Mouse (Mus musculus): Measurements from ENCODE around the gene Dstn.

Dstn gene

DNA sequence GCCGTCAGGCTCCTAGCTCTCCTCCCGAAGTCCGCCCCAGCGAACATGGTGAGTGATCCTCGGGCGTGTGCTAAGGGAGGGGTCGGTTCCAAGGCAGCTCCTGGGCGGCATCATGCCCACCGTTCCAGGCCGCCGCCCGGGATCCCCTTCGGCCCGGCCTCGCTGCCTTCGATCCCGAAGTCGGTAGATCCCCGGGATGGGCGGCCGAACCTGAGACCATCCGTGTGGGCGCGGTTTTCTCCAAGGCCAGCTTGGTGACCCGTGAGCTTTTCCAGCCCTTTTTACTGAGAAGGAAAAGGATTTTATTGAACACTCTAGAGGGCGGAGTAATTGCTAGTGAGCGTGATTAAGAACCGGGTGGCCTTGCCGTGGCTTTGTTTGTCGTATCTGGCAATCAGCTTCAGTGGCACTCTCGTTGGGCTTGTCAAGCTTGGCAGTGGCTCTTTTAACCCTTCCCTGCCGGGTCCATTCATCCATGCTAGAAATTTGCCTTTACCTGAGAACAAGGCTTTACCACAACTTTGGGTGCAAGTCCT is 548 bp downstream of the Dstn start:
- no peak for DNase-seq (ENCODE audit: low spot score)

GRCm38 (mm10) chr2:143916229-143916628 is 1.1 kb downstream of the Dstn start:
- DNase-seq (ENCODE audit: low spot score), result peak; percentile 83

DNA sequence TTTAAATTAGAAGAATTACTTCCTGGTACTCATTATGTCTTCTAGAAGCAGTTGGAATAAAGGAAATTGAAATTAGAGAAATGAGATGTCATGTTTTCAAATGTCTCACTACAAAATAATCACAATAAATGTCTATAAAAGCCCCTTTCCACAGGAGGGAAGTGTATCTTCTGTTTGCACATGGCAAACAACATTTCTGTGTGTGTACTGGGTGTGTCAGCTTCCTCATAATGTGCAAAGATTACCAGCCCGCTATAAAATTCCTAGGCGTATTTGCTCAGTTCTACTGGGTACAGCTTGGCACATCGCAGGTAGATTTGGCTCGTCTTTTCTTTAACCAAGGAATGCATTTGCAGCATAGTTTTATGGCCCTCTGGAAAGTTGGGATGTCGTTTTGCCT is 2.5 kb downstream of the Dstn start:
- DNase-seq (ENCODE audit: low spot score), result no peak

- DNase-seq (ENCODE audit: low spot score), result no peak
These were observed 3.8 kb downstream of the Dstn start for GRCm38 (mm10) chr2:143918831-143919502.

- DNase-seq (ENCODE audit: low spot score), result no peak
These were observed 9.0 kb downstream of the Dstn start for GRCm38 (mm10) chr2:143924085-143924484.

DNA sequence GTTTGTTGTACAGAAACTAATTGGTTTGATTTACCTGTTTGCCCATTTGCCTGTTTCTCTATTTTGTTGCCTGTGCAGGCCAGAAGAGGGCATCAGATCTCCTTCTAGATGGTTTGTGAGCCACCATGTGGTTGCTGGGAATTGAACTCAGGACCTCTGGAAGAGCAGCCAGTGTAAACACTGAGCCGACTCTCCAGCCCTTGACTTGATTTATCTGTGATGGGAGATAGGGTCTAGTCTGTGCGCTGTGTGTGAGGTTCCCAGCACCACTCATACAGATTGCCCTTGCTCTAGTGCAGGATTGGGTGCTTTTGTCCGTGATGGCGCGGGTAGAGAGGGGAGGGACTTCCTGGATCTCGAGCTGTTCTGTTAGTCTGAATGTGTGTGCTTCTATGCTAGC is 10.7 kb downstream of the Dstn start:
- DNase-seq (ENCODE audit: low spot score), result no peak

- no peak for DNase-seq (ENCODE audit: low spot score)
These were observed 14.6 kb downstream of the Dstn start for GRCm38 (mm10) chr2:143929607-143930311.

GRCm38 (mm10) chr2:143932340-143932873 is 17.3 kb downstream of the Dstn start:
- no peak for DNase-seq (ENCODE audit: low spot score)

DNA sequence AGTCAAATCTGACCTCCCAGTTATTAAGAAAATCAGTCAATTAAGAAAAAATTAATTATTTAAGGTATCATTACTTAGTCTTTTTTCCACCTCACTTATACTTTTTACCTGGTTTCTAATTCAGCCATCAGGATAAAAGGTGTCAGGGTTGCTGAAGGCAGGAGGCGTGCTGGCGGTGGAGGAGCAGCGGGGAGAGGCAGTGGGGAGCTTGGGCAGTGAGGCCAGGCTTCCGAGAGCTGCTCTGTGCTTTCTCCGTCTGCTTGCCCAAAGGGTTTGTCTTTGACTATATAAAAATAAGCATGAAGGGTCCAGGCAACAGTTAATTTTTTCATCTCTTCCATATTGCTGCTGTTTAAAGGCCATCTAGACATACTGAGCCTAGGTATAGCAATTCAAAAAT is 18.4 kb downstream of the Dstn start:
- no peak for DNase-seq (ENCODE audit: low spot score)

DNA sequence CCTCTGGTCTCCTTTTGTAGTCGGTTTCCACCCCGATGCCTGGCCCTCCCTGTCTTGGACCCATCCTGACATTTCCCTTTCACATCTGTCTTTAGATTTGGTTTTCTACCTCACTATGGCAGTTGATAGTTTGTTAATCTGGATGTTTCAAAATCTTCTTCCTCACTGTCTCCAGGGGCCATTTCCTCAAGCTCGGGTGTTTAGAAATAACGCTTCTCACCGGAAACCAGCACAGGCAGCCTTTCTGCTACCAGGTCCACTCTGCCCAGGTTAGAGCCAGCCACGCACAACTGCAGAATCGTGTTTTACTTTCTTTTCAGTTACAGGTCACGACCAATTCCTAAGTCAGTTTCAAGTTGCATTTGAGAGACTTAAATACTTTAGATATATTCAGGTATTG is 19.3 kb downstream of the Dstn start:
- no peak for DNase-seq (ENCODE audit: low spot score)

DNA sequence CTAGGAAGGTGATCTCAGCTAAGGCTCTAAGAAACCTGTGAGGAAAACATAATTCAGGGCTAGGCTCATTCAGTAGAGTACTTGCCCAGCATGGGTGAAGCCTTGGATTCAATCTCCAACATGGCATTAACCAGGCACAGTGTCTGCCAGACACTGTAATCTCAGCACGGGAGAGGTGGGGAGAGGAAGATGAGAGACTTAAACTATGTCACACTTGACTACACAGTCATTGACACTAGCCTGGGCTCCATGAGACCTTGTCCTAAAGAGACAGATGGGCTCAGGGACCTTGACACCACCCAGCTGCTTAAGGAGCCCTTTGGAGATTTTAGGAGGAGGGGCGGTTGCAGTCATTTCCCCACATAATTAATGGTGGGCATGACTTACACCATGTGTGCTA is 22.7 kb downstream of the Dstn start:
- no peak for DNase-seq (ENCODE audit: low spot score)

DNA sequence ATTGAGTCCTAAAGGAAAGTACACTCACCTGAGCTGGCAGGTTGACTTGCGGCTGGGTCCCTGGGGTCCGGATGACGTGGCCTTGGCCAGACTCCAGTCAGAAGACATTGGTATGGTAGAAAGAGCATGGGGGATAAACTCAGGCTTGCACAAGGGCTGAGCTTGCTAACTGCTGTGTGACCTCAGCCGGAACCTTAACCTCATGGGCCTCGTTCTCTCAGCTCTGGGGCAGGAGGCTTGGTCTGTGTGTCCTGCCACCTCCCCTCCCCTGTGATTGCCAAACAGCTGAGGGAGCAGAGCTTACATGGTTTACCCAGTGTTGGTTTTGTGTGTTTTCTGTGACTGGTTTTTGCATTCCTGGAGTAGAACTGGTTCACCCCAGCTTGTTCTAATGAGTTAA is 25.3 kb downstream of the Dstn start:
- no peak for DNase-seq (ENCODE audit: low spot score)

DNA sequence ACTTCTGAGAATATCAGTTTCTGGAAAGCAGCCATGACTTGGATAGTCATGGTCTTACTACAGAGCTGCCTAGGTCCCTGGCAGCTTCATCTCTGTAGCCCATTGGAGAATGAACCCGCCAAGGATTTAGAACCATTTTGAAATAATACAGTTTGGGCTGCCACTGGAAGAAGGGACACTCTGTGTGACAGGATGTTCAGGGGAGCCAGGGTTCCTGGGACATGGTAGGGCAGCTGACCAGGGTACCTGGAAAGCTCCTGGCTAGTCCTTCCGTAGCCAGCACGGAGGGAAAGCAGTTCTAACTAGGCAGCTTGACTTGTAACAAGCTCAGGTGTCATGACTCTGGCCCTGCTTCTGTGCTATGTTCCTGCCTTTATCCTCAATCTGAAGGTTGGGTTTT is 29.7 kb downstream of the Dstn start:
- no peak for DNase-seq (ENCODE audit: low spot score)

DNA sequence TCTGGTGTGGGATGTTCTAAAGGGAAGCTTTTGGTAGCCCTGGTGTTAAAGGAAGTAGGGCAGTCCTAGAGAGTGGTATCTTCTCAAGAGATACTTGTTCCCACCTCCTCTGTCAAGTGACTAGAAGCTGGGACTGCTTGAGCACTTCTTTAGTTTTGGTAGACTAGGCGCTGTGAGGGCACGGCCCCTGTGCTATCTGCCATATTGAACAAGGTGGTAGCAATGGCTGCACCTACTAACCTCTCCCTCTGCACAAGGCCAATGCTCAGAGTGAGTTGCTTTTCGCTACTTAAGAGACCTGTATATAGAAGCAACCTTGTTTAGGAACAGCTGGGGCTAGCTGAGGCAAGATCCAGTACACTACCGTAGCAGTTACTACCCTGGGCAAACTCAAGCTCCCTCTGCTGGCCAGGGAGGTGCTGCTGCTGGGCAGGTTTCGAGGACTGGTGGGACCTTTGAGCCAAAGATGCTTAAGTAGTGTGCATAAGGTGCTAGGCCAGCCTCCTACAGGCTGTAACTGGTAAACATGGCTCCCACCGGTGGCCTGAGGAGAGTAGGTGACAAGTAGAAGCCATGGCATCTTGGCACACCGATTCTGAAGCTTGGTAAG is 30.5 kb downstream of the Dstn start:
- DNase-seq (ENCODE audit: low spot score), result no peak

DNA sequence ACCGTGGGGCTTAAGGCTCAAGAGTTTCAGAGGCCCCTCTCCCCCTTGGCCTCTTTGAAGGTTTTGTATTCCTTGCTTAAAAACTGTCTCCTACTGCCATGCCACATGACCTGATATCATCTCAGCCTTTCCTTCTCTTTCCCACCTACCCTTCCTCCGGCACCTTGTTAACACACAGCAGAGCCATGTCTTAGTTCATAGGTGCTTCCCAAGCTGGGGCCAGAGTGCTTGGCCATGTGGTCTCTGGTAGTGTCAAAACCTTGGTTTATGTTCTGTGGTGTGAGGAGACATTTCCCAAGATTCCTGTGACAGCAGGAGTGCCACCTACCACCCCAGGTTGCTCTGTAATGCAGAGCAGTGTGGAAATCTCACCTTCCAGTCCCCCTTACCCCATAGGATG is 31.3 kb downstream of the Dstn start:
- DNase-seq (ENCODE audit: low spot score), result no peak

GRCm38 (mm10) chr2:143947981-143948380 is 32.9 kb downstream of the Dstn start:
- DNase-seq (ENCODE audit: low spot score), result no peak

- DNase-seq (ENCODE audit: low spot score), result no peak
These were observed 33.3 kb downstream of the Dstn start for GRCm38 (mm10) chr2:143948416-143948815.

DNA sequence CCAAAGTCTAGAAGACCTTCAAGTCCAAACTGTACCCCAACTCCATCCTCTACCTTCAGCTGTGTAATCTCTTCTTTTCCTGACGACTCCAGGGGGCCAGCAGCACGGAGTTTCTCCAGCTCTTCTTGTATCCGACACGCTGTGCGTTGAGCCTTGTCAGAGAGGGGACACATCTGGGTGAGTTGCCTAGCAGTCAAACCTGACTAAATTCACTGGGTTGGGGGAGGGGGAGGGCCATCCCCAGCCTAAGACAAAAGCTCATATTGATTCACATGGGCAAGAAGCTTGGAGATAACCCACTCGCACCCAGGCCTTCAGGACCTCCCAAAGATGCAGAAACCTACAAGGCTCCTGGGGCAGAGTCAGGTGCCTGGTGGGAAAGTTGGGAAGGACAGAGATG is 34.1 kb downstream of the Dstn start:
- DNase-seq (ENCODE audit: low spot score), result no peak

- DNase-seq (ENCODE audit: low spot score), result no peak
These were observed 35.3 kb downstream of the Dstn start for GRCm38 (mm10) chr2:143950290-143951027.

DNA sequence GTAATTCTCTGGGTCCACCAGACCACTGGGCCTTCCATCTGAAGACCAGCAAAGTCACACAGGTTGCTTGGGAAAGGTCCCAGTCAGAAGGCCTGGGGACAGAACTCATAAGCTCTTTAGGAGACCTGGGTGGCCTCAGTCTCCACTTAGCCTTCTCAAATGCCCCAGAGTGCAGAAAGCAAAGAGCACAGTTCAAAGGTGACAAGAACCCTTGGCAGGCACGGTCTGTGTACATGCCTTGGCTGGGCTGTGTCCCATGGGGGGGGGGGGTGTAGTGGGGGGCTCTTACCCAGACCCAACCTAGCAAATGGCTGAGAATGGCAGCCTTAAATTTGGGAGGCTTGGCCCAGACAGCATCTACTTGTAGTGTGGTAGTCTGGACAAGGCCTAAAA is 35.9 kb downstream of the Dstn start:
- DNase-seq (ENCODE audit: low spot score), result no peak

- no peak for DNase-seq (ENCODE audit: low spot score)
These were observed 36.6 kb downstream of the Dstn start for GRCm38 (mm10) chr2:143951546-143952315.

DNA sequence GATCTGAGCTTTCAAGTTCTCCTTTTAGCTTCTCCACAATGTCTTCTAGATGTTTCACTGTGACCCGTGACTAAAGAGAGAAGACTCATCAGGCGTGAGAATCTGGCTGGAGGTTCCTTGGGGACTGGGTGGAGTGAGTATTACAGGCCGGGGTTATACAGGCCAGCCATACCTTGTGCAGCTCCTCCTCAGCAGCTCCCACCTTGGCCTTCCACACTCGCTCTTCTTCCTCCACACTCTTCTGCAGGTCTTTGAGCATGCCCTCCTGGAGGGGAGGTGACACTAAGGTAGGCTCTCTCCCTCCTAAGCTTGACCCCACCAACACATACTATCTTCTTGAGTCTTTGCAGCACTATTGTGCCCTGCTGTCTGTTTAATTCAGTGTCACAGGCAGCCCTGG is 38.8 kb downstream of the Dstn start:
- no peak for DNase-seq (ENCODE audit: low spot score)
